Mouse (Mus musculus): ENCODE measurements around the gene Gm14085.

DNA sequence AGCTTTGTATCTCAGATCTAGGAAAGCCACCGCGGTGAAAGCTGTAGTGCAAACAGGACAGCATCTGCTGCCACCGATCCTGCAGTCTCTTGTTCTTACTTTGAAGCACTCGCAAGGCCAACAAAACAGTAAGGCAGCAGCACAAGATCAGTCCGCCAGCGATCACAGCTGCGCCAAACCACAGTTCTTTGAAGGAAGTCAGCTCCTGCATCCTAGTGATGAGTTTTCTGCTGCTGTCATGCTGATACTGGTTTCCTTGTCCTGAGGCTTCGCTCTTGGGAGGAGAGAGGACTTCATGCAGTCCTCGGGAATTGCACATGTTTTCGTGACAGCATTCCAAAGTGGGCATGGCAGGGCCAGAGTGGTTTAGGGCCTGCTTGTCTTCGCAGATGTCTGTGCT is 17.8 kb upstream of the Gm14085 start:
- no peak for TF ChIP-seq CTCF (IDR thresholded peaks at IDR 0.05; ENCODE audit: insufficient read depth, low read length)
- TF ChIP-seq POLR2A (IDR thresholded peaks at IDR 0.05; ENCODE audit: borderline replicate concordance, extremely low read depth, low read depth, low read length) = no peak

Measured in lung, adult 2 months (tissue).